Mouse (Mus musculus): ENCODE measurements around the gene Jdp2. TPM values are rescaled to one million over a fixed set of nuclear protein-coding genes. Genes with fewer than 3 reads are reported as not detected.

Gene Jdp2
- polyA plus RNA-seq, 1 experiment from 2014 or later = 0.56 TPM

GRCm38 (mm10) chr12:85598053-85598452 is 774 bp upstream of the Jdp2 start:
- Histone ChIP-seq H3K9me3 (ENCODE audit: control insufficient read depth, low read length) (no peaks in the 10 kb centered on the region), H3K27me3 (replicated peaks; ENCODE audit: control insufficient read depth, insufficient read depth, low read length) (no peaks in the 10 kb centered on the region), H3K27ac (ENCODE audit: low read length) (no peak overlapping the region), H3K9ac (replicated peaks; ENCODE audit: low read depth, low read length) (peak overlapping the region; percentile 63; the same call in 1 of the 2 replicates), H3K4me1 (replicated peaks; ENCODE audit: control insufficient read depth, insufficient read depth, low read length) (peaks cover 27% of the 10 kb centered on the region), H3K4me3 (replicated peaks; ENCODE audit: low read length) (no peak overlapping the region; the same call in 1 of the 2 replicates), H3K36me3 (ENCODE audit: control insufficient read depth, insufficient read depth) (no peaks in the 10 kb centered on the region), H3K4me2 (ENCODE audit: low read length) (peak overlapping the region; percentile 70)
- no peak for ATAC-seq
- WGBS = 62% methylated on average over 11 of the region's 11 CpGs

DNA sequence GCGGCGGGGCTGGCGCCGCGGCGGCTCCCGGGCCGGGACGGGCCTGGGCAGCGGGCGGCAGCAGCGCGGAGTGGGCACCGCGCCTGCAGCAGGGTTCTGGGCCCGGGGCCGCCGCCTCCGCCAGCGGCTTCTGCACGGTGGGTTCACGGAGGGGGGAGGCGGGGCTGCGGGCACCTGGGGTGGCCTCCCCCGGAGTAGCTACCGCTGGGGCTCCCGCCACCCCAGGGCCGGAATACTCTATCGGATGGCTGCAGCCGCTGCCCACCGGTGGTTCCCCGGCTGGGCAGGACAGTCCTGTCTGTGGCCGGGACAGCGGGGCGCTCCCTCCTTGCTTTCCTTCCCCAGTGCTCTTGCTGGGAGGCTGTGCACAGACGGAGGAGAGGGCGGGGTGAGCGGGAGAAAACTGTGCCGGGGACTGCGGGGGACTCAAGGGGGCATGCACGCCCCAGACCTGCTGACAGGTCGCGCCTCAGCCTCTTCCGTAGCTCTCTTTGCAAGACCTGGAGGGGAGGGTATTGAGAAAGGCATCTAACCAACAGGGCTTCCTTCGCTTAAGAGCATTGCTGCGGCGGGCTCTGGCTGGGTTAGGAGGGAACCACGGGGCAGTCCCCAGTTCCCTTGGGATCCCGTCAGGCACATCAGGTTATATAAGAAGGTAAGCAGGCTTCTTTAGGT is 788 bp downstream of the Jdp2 start:
- peak overlapping the region; percentile 49 for H3K27ac ChIP-seq (ENCODE audit: low read length)
- H3K9me3 ChIP-seq (ENCODE audit: control insufficient read depth, low read length) = no peaks in the 10 kb centered on the region
- H3K9ac ChIP-seq (replicated peaks; ENCODE audit: low read depth, low read length) = peak overlapping the region; percentile 63
- H3K36me3 ChIP-seq (ENCODE audit: control insufficient read depth, insufficient read depth) = no peaks in the 10 kb centered on the region
- H3K27me3 ChIP-seq (replicated peaks; ENCODE audit: control insufficient read depth, insufficient read depth, low read length) = no peaks in the 10 kb centered on the region
- peak; percentile 63 for ATAC-seq
- peak overlapping the region; percentile 71 for H3K4me3 ChIP-seq (replicated peaks; ENCODE audit: low read length)
- peak overlapping the region; percentile 70 for H3K4me2 ChIP-seq (ENCODE audit: low read length)
- peaks cover 27% of the 10 kb centered on the region for H3K4me1 ChIP-seq (replicated peaks; ENCODE audit: control insufficient read depth, insufficient read depth, low read length)
- WGBS = under 1% methylated on average over 44 of the region's 49 CpGs

DNA sequence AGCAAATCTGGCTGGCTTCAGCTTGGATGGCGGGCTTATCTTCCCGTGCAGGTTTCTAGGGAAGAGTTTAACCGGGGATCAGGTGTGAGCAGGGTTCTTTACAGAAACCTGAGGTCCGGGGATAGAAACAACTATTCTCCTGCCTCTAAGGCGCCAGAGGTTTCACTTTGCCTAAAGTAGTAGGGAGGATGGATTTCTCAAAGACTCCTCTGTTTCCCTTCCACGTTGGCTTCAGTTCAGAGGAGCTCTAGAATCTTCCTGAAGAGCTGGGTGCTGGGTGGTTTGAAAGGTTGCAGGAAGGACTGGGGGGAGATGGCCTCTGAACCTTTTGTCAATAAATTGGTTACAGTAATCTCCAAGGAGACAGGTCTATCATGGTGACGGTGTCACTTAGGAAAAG is 1.8 kb downstream of the Jdp2 start:
- Histone ChIP-seq H3K36me3 (ENCODE audit: control insufficient read depth, insufficient read depth) (no peaks in the 10 kb centered on the region), H3K4me1 (replicated peaks; ENCODE audit: control insufficient read depth, insufficient read depth, low read length) (peaks cover 31% of the 10 kb centered on the region), H3K4me3 (replicated peaks; ENCODE audit: low read length) (no peak overlapping the region; the same call in 1 of the 2 replicates), H3K27ac (ENCODE audit: low read length) (no peak overlapping the region), H3K27me3 (replicated peaks; ENCODE audit: control insufficient read depth, insufficient read depth, low read length) (no peaks in the 10 kb centered on the region), H3K9ac (replicated peaks; ENCODE audit: low read depth, low read length) (no peak overlapping the region), H3K9me3 (ENCODE audit: control insufficient read depth, low read length) (no peaks in the 10 kb centered on the region), H3K4me2 (ENCODE audit: low read length) (peak overlapping the region; percentile 70)
- ATAC-seq = no peak
- WGBS = 54% methylated on average over 7 of the region's 7 CpGs

GRCm38 (mm10) chr12:85601531-85601930 is 2.7 kb downstream of the Jdp2 start:
- no peak overlapping the region for H3K4me2 ChIP-seq (ENCODE audit: low read length)
- H3K4me3 ChIP-seq (replicated peaks; ENCODE audit: low read length) = no peak overlapping the region
- no peaks in the 10 kb centered on the region for H3K27me3 ChIP-seq (replicated peaks; ENCODE audit: control insufficient read depth, insufficient read depth, low read length)
- H3K4me1 ChIP-seq (replicated peaks; ENCODE audit: control insufficient read depth, insufficient read depth, low read length) = peaks cover 31% of the 10 kb centered on the region
- ATAC-seq = peak; percentile 34
- no peaks in the 10 kb centered on the region for H3K9me3 ChIP-seq (ENCODE audit: control insufficient read depth, low read length)
- H3K9ac ChIP-seq (replicated peaks; ENCODE audit: low read depth, low read length) = no peak overlapping the region
- H3K36me3 ChIP-seq (ENCODE audit: control insufficient read depth, insufficient read depth) = no peaks in the 10 kb centered on the region
- no peak overlapping the region for H3K27ac ChIP-seq (ENCODE audit: low read length)
- whole genome bisulfite sequencing = 55% methylated on average over 6 of the region's 6 CpGs

GRCm38 (mm10) chr12:85602153-85602552 is 3.3 kb downstream of the Jdp2 start:
- no peak for ATAC-seq
- H3K4me1 ChIP-seq (replicated peaks; ENCODE audit: control insufficient read depth, insufficient read depth, low read length) = peaks cover 31% of the 10 kb centered on the region
- H3K4me2 ChIP-seq (ENCODE audit: low read length) = no peak overlapping the region
- no peak overlapping the region for H3K4me3 ChIP-seq (replicated peaks; ENCODE audit: low read length)
- H3K27ac ChIP-seq (ENCODE audit: low read length) = no peak overlapping the region
- no peaks in the 10 kb centered on the region for H3K9me3 ChIP-seq (ENCODE audit: control insufficient read depth, low read length)
- no peaks in the 10 kb centered on the region for H3K36me3 ChIP-seq (ENCODE audit: control insufficient read depth, insufficient read depth)
- H3K9ac ChIP-seq (replicated peaks; ENCODE audit: low read depth, low read length) = no peak overlapping the region
- WGBS = 92% methylated on average over 2 of the region's 2 CpGs
- H3K27me3 ChIP-seq (replicated peaks; ENCODE audit: control insufficient read depth, insufficient read depth, low read length) = no peaks in the 10 kb centered on the region

DNA sequence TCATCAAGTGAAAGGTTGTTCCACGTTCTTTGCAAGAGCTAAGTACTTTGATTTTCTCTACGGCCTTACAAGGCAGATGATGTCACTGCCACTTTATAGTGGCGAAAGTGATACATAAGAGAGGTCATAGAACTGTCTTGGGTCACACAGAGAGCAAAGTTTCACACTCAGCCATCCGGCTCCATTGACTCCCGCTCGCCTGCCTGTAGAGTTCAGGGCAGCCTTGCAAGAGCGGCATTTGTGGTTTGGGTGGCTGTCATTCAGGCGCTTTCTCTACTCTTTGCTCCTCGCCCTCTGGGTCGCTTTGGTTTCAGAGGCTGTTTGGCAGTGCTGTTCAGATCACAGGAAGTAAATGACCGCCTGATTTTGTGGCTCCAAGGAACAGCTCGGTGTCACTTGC is 4.0 kb downstream of the Jdp2 start:
- Histone ChIP-seq H3K9me3 (ENCODE audit: control insufficient read depth, low read length) (no peaks in the 10 kb centered on the region), H3K4me1 (replicated peaks; ENCODE audit: control insufficient read depth, insufficient read depth, low read length) (peaks cover 31% of the 10 kb centered on the region), H3K4me2 (ENCODE audit: low read length) (no peak overlapping the region), H3K9ac (replicated peaks; ENCODE audit: low read depth, low read length) (no peak overlapping the region), H3K27me3 (replicated peaks; ENCODE audit: control insufficient read depth, insufficient read depth, low read length) (no peaks in the 10 kb centered on the region), H3K4me3 (replicated peaks; ENCODE audit: low read length) (no peak overlapping the region), H3K27ac (ENCODE audit: low read length) (no peak overlapping the region), H3K36me3 (ENCODE audit: control insufficient read depth, insufficient read depth) (no peaks in the 10 kb centered on the region)
- 81% methylated on average over 12 of the region's 12 CpGs for WGBS
- ATAC-seq = no peak

- H3K4me3 ChIP-seq (replicated peaks; ENCODE audit: low read length) = no peak overlapping the region
- H3K9ac ChIP-seq (replicated peaks; ENCODE audit: low read depth, low read length) = no peak overlapping the region
- no peaks in the 10 kb centered on the region for H3K27me3 ChIP-seq (replicated peaks; ENCODE audit: control insufficient read depth, insufficient read depth, low read length)
- ATAC-seq = no peak
- no peaks in the 10 kb centered on the region for H3K9me3 ChIP-seq (ENCODE audit: control insufficient read depth, low read length)
- H3K4me1 ChIP-seq (replicated peaks; ENCODE audit: control insufficient read depth, insufficient read depth, low read length) = peaks cover 26% of the 10 kb centered on the region
- WGBS = 72% methylated on average over 9 of the region's 9 CpGs
- no peaks in the 10 kb centered on the region for H3K36me3 ChIP-seq (ENCODE audit: control insufficient read depth, insufficient read depth)
- no peak overlapping the region for H3K4me2 ChIP-seq (ENCODE audit: low read length)
- no peak overlapping the region for H3K27ac ChIP-seq (ENCODE audit: low read length)
Observed at GRCm38 (mm10) chr12:85603767-85604166, 4.9 kb downstream of the Jdp2 start.

GRCm38 (mm10) chr12:85604301-85604998 is 5.6 kb downstream of the Jdp2 start:
- 68% methylated on average over 9 of the region's 9 CpGs for WGBS
- Histone ChIP-seq H3K4me3 (replicated peaks; ENCODE audit: low read length) (no peak overlapping the region), H3K36me3 (ENCODE audit: control insufficient read depth, insufficient read depth) (no peaks in the 10 kb centered on the region), H3K4me1 (replicated peaks; ENCODE audit: control insufficient read depth, insufficient read depth, low read length) (peaks cover 24% of the 10 kb centered on the region), H3K9ac (replicated peaks; ENCODE audit: low read depth, low read length) (no peak overlapping the region), H3K9me3 (ENCODE audit: control insufficient read depth, low read length) (no peaks in the 10 kb centered on the region), H3K27ac (ENCODE audit: low read length) (no peak overlapping the region), H3K4me2 (ENCODE audit: low read length) (no peak overlapping the region), H3K27me3 (replicated peaks; ENCODE audit: control insufficient read depth, insufficient read depth, low read length) (no peaks in the 10 kb centered on the region)
- ATAC-seq = no peak

DNA sequence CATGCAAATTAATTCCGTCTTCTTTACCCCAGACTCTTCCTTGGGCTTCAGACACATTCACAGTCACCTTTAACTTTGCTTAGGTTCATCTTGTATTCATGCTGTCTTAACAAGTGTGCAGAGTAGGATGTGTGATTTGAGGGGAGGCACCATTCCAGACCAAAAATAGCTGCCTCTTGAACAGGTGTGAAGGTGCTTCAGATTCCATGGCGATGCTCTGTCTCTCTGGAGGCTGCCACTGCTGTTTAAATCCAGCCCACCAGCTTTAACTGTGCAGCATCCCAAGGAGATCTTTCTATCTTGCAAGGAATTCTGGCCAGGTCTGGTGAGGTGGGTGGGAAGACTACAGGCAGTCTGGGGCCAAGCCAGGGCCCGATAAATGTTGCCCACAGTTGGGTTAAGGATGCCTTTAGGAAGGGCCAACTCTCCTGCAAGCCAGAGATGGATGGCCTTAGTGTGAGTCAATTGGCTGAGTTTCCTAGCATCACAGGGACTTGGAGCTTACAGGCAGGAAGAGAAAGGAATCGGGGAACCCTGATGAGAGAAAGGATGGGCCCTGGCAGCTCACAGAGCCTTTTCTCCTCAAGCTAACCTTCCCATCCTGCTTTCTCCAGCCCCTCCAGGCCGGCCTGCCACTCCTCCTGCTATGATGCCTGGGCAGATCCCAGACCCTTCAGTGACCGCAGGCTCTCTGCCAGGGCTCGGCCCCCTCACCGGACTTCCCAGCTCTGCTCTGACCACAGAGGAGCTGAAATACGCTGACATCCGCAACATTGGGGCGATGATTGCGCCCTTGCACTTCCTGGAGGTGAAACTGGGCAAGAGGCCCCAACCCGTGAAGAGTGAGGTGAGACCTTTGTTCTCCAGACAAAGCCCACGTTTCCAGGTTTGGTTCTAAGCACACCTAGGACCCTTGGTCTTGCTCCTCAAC is 9.0 kb downstream of the Jdp2 start:
- H3K4me2 ChIP-seq (ENCODE audit: low read length) = no peak overlapping the region
- 0 out of 2 replicates have a peak, but pooled peaks cover 4% of the 10 kb centered on the region for H3K4me1 ChIP-seq (replicated peaks; ENCODE audit: control insufficient read depth, insufficient read depth, low read length)
- H3K9ac ChIP-seq (replicated peaks; ENCODE audit: low read depth, low read length) = no peak overlapping the region
- no peaks in the 10 kb centered on the region for H3K36me3 ChIP-seq (ENCODE audit: control insufficient read depth, insufficient read depth)
- WGBS = 81% methylated on average over 14 of the region's 14 CpGs
- H3K9me3 ChIP-seq (ENCODE audit: control insufficient read depth, low read length) = no peaks in the 10 kb centered on the region
- no peaks in the 10 kb centered on the region for H3K27me3 ChIP-seq (replicated peaks; ENCODE audit: control insufficient read depth, insufficient read depth, low read length)
- ATAC-seq = no peak
- H3K4me3 ChIP-seq (replicated peaks; ENCODE audit: low read length) = no peak overlapping the region
- H3K27ac ChIP-seq (ENCODE audit: low read length) = no peak overlapping the region
